Mouse (Mus musculus) small intestine, adult 2 months (tissue): Measurements from ENCODE around the gene Fkbp2.

ENCODE experiments used
- CTCF ChIP-seq: fragments of 200-500 bp; IDR thresholded peaks from 2 replicates; pipeline ENCODE4 v1.5.1; 2012; ENCODE audit warnings: low read depth, mild to moderate bottlenecking, control low read depth, inconsistent platforms, low read length, moderate library complexity, mixed read lengths; ENCODE audit not compliant: insufficient replicate concordance, insufficient read length; ENCODE audit errors: extremely low read depth
- POLR2A ChIP-seq: fragments of 200-500 bp; IDR thresholded peaks from 2 replicates; pipeline ENCODE4 v1.6.1; 2012; ENCODE audit warnings: low read depth, mild to moderate bottlenecking, control low read depth, inconsistent platforms, low read length, moderate library complexity

GRCm38 (mm10) chr19:6983621-6984020 lies 3.3 kb upstream of the Fkbp2 start:
- TF ChIP-seq CTCF (no peak), POLR2A (no peak)
